Mouse (Mus musculus) small intestine, adult 10 weeks (tissue): ENCODE data around the gene Zfp334. TPM values are rescaled to one million over a fixed set of nuclear protein-coding genes. Genes with fewer than 3 reads are reported as not detected.

Source experiments
- polyA plus RNA-seq: library from polyadenylated mRNA; stranded (reverse); fragments of 350-450 nt; fragmentation: Illumina TruSeq; extraction: RNeasy Lipid Tissue Mini Kit (QIAGEN cat#74804); gene quantifications from one replicate; pipeline ENCODE4 v1.2.3, GENCODE M21; 2014; ENCODE audit warnings: low replicate concordance

Gene Zfp334
- polyA plus RNA-seq: 0.30 TPM

GRCm38 (mm10) chr2:165387844-165388495 lies at the start of gene Zfp334:
TSS of gene Zfp334 (minus strand) at chr2:165388259.

GRCm38 (mm10) chr2:165368496-165368895 lies 19.6 kb downstream of the Zfp334 start, which contains the start of gene Zfp663:
TSS of gene Zfp663 (minus strand) at chr2:165368729.

GRCm38 (mm10) chr2:165326304-165327190 lies 61.5 kb downstream of the Zfp334 start, which contains the start of gene Elmo2:
TSS of gene Elmo2 (minus strand) at chr2:165326479.

Other genes starting within 250 kb of the Zfp334 start
- not detected for gene Cdh22, start 153.4 kb downstream of the Zfp334 start, polyA plus RNA-seq
- 11.7 TPM for gene Slc35c2, start 100.4 kb downstream of the Zfp334 start, polyA plus RNA-seq
- 6.3 TPM for gene Elmo2, start 61.8 kb downstream of the Zfp334 start, polyA plus RNA-seq
- not detected for gene Zfp663, start 19.5 kb downstream of the Zfp334 start, polyA plus RNA-seq
- gene Ocstamp, start 12.1 kb upstream of the Zfp334 start, polyA plus RNA-seq: 0.48 TPM
- gene Slc13a3, start 85.0 kb upstream of the Zfp334 start, polyA plus RNA-seq: not detected
- 2.5 TPM for gene Trp53rka, start 105.1 kb upstream of the Zfp334 start, polyA plus RNA-seq
- 0.52 TPM for gene Slc2a10, start 115.5 kb upstream of the Zfp334 start, polyA plus RNA-seq
- gene Eya2, start 206.8 kb upstream of the Zfp334 start, polyA plus RNA-seq: not detected